Mouse (Mus musculus): Measurements from ENCODE around the gene Prkar1b. TPM values are rescaled to one million over a fixed set of nuclear protein-coding genes. Genes with fewer than 3 reads are reported as not detected.

Gene Prkar1b
- total RNA-seq, 2 experiments from 2014 or later: 20.2 to 52.4 TPM

DNA sequence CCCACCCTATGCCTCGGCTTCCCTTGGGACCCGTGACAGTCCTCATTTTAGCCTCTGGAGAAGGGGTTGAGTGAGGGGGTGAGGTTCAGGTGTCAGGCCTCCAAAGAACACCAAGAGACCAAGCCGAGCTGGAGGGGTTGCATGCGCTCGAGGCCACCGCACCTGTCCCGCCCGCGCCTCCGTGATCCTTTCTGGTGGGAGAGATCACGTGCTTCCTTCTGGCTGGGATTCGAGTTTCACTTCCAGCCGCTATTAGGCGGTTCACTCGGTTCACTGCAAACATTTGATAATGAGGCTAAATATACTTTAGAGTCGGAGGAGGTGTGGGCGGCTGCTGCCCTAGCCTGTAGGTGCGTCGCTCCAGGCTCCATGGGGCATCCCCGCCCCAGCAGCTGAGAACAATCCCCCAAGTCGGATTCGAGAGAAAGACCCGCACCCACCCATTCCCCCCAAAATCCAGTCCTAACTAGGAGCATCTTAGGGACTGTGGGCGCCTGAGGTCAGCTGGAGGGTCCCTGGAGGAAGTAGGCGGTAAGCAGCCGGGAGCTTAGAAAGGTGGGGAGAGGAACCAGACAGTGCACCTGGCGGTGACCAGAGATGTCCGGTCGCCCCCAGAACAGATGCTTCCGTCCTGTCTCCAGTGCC lies 151.7 kb downstream of the Prkar1b start:
- DNase-seq: peak; percentile 50 to 57

DNA sequence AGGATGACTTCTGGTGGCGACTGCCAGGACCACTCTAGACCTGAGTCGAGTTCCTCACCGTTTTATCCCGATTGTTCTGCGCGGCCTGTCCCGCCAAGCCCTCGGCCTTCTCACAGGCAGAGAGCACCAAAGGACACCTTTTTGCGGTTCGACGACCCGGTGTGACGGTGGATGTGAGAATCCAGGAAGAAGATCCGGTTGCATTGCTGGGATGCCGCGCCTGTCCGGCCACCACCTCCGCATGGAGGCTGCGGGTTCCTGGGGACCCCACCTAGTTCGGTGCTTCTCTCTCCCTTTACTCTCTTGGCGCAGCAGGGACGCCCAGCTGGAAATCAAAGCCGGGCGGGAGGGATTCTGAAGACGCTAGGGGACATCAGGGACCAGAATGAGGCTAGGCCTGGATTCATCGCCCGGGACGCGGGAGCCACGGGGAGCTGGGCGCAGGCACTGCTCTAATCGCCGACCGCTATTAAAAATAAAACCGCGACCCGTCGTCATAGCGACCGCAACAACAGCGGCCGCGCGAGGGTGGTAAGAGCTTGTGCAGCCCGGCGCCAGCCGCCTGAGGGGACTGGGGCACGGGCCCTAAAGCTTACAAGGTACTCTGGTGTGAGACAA lies 152.5 kb downstream of the Prkar1b start, which contains the start of gene Pdgfa:
Gene Pdgfa (minus strand): TSS at position 200 of the 618 bp plus-strand sequence.
- DNase-seq: peak; percentile 78 to 82

DNA sequence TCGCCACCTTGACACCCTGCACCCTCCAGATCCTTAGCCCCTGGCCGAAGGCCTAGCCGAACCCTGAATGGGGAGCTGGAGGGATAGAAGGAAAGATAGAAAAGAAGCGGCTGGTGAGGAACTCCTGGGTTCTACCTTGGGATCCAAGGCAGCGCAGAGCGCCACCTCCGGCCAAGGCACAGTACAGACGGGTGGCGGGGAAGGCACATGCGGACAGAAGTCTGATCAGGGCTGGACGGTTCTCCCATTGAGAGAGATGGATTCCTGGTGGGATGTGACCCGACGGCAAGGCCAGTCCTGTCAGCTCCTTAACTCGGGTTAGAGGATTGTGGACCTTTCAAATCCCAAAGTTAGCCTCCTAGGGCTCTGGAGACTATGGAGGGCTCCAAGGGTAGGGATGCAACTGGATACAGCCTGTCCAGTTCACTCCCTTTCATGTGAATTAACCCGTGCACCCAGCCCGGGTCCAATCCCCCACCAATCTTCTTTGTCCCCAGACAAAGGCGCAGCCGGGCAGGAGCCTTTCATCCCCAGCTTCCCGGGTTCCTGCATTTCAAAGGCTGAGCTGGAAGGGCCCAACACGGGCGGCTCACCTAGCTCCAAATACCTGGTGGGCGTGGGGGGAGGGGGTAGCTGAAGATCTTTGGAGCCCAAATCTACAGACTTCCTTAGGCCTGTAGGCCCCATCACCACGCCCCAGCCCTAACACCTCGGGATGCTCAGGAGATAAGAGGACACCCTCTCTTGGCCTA lies 153.3 kb downstream of the Prkar1b start:
- DNase-seq: peak; percentile 60 to 74

DNA sequence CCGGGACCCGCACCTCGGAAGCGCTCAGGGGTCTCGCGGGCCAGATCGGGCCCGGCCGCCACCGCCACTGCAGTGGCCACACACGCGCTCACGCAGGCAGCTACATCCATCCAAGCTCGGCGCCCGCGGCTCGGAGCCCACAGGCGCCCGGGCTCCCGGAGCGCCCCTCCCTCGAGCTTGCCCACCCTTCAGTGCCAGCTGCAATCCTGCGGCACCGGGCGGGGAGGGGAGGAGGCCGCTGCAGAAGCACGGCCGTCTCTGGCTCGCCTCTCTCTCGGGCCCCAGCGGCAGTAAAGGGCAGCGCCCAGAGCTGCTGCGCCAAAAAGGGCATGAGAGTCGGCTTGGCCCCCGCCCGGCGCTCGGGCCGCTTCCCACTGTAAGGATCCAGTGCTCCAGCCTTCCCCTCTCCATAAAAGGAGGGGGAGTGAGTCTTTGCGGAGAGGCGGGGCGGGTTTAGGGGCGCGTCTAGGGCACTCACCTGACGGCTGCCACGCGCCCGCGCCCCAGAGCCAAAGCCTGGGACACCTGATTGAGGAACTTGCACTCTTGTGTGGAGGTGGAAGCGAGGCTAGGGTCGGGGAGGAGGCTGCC lies 154.0 kb downstream of the Prkar1b start:
- peak; percentile 84 to 86 for DNase-seq

DNA sequence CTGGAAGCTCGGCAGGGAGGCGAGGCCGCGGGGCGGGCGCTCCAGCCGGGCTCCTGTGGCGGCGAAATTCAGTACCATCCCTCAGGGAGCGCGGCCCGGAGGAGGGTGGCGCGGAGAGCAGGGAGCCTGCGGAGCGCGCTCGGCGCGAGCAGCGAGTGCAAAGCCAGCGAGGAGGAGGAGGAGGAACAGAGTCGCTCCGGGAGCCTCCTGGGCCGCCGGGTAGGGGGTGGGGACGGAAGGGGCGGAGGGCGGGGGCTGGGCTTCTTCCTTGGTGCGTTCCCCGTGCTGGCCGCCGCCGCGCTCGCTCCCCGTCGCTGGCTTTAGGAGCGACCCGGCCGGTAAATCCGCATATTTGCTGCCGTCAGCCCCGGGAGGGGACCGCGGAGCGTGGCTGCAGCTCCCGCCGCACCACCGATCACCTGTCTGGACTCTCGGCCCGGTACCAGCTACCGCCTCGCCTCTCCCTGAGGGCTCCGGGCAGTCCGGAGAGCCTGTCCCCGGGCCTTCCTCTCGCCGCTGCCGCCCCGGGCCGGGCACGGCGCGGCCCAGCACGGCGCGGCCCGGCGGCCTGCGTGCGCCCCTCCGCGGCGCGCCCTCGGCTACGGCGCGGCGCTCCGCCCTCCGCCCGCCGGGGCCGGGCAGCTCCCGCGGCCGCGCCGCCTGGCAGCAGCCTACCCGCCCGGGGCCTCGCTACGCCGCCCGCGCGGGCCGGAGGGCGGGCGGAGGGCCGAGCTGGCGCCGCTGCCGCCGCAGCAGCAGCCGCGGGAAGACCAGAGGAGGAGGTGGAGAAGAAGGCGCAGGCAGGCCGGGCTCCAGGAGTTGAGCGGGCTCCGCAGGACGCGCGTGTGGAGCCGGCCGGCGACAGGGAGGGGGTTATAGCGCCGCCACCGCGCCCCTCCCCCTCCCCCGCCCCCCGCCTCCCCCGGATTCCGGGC lies 154.7 kb downstream of the Prkar1b start:
- peak; percentile 89 to 93 for DNase-seq

DNA sequence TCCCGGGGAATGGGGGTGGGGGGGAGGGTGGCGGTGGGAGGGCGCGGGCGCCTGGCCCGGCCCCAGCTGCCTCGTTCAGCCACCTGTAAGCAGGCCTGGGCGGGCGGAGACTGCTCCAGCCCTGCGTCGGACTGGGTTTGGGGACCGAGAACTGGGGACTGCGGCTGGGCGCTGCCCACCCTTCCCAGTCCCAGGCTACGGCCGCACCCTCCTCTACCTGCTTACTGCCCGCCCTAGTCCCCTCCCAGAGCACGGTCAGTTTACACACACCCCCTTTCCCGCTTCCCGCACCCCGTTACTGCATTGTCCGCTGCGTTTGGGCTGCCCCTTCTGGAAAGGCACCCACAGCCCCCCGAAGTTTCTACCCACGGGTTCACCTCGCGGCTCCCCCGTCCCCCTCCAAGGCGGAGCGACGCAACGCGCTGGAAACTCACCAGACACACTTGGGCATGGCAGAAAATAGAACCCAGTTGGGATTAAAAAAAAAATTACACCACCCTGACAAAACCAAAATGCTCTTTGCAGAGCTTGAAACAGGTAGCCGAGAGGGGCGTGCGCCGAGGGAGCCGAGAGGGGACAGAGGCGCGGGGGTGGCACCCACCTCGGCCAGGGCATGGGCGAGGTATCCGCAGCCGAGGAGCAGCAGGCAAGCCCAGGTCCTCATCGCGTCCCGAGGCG lies 155.6 kb downstream of the Prkar1b start:
- DNase-seq: peak; percentile 49 to 64

DNA sequence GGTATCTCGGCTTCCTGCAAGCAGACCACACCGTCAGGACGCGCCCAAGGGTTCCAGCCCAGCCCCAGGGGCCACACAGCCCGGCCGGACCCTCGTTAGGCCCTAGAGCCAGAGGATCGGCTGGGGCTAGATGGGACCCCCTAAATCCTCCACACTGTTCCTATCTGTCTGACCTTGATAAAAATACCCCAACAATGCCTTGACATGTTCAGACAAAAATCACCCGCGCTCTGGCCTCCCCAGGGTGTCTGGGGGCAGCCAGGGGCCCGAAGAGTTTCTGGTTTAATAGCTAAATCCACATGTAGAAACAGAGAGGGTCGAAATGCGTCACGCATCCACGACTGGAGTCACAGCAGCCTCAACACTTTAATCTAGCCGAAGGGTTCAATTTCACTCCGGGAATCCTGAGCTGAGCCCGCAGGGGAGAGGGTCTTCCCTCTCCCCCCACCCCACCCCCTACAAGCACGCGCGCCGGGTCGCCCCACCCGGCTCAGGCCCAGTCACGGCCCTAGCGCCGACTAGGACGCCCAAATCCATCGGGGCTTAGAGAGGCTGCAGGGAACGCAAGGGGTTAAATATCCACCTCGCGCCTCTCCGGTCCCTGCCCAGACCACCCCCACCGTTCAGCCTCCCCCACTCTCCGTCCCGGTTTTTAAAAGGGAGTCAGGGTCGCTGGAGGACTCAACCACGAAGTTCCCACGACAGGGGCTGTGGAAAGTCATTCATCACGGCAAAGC lies 156.3 kb downstream of the Prkar1b start:
- peak in 1 of 2 experiments; percentile 36 for DNase-seq

DNA sequence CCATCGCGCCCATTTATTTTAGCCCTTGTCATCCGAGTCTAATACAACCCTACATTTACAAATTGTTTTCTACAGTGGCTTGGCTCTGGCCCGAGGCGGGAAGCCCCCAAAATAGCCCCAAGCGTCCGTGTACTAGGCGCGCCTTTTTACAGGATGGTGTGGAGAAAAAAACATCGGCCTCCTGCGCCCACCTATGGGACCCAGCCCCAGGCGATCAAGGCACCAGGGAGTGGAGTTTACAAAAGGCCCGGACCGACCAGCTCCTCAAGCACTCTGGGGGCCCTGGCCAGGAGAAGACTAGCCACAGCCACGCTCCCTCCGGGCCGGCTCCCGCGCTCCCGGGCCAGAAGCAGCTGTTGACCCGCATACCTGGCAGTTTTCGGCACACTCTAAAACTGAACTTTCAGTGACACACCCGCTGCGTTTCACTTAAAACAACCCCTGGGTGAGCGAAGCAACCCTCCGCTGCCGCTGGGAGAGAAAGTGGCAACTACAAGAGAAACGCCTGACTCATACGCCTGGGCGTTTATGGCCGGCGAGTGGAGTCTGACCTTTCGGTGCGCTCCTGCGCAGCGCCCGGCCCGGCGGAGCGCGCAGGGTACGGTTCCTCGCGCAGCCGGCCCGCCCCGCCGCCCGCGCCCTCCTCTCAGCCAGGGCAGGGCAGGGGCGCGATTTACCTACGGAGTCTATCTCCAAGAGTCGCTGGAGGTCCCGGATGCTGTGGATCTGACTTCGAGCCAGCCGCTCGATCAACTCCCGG lies 157.0 kb downstream of the Prkar1b start:
- peak; percentile 76 to 79 for DNase-seq

DNA sequence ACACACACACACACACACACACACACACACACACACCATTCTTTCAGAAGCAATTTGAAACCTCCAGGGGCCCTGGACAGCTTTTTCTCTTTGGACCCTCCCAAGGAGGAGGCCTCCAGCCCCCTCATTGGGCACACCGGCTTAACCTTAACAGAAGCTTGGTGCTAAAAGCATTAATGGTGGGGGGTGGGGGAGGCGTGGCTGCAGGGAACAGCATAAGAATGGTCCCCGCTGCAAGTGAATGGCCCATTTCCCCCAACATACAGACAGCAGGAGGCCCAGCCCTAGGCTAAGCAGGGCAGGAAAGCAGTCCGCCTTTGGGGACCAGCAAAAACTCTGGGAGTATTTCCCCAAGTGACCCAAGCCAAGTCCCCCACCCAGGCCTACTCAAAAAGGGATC lies 158.1 kb downstream of the Prkar1b start:
- DNase-seq: no peak

DNA sequence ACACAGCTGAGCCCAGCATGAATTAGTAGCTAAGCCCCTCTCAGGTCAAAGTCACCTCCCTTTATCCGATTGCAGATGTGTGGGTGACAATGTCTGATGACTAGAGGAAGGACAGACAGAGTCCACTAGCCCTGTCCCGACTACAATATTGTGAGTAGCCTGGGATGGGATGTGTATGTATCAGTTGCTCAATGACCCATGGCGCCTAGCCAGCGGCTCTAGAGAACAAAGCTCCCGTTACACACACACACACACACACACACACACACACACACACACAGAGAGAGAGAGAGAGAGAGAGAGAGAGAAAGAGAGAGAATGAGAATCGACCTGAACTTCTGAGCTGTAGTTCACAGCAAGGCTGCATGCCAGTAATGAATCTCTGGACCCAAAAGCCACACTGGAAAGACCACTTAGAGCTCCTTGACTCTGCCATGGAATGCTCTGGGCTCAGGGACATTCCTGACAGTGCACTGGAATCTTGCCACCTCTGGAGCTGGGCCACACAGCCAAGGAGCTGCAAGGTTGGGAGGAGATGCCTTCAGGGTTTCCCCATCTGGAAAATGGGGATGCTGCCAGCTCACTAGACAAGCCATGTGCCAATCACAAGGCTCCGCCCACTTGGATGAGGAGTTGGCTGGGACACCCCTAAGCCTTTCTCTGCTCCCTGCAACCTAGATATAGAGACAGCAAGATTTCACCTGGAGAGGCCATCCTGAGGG lies 159.0 kb downstream of the Prkar1b start:
- peak; percentile 66 to 79 for DNase-seq

DNA sequence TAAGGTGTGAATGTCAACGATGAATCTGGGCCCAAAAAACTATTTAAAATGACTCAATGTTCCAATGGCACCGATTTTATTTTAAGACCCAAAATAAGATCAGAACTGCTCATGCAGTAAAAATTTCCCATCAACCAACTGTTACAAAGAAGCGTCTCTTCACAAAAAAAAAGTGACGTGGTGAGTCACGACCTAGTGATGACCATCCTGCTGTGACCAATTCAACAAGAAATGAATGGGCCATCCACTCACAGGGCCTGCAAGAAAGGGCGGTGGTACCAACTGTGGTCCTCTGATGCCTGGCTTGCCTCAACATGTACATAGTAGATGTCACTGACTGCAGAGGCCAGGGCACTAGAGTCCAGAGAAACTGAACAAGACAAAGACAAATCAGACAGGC lies 160.2 kb downstream of the Prkar1b start:
- DNase-seq: peak in 1 of 2 experiments; percentile 19

DNA sequence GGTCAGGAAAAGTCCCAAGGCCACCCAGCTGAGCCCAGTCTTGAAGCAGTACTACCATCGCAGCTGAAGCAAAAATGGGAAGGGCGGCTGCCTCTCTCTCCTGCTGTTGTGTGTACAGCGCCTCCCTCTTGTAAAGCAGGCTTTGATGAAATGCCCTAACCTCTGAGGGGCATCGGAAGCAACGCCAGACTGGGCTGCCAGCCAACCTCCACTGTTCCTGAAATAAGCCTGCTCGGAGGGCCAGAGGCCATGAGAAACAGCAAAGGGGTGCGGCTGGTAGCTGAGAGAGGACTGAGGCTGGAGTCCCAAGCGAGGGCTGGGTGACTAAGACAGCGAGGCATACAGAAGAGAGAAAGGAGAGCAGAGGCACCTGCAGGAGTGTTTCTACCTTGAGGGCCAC lies 161.0 kb downstream of the Prkar1b start:
- DNase-seq: peak; percentile 82 to 87

DNA sequence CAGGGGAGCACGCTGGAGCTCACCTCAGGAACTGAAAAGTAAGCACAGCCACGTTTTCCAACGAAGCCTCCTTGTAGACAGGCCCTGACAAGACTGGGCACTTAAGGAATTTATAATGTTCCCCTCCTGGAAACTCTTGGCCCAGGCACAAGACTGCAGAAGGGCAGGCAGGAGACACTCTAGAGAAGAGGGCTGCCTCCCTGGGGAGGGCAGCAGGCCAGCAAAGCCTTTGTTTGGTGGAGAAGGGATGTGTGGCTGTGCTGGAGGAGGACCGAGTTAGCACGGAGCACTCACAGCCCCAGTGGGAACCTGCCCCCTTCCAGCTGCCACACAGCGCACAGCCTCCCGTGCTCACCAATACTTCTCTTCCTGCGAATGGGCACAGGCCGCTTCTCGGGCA lies 161.8 kb downstream of the Prkar1b start:
- no peak for DNase-seq

DNA sequence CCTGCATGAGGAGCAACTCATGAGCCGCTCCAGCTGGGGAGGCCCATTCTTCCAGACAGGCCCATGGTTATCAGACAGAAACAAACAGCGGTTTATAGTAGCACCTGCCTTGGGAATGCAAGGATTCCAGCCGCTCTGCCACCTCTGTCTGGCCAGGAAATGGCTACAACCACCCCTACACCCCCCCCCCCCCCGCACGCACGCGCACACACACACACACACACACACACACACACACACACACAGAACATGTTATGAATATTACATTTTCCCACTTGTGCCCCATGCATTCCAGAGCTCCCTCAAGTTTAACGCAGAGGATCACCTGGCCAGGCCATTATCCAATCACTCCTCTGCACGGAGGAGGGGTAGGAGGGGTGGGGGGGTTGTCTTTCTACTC lies 167.9 kb downstream of the Prkar1b start:
- no peak for DNase-seq

DNA sequence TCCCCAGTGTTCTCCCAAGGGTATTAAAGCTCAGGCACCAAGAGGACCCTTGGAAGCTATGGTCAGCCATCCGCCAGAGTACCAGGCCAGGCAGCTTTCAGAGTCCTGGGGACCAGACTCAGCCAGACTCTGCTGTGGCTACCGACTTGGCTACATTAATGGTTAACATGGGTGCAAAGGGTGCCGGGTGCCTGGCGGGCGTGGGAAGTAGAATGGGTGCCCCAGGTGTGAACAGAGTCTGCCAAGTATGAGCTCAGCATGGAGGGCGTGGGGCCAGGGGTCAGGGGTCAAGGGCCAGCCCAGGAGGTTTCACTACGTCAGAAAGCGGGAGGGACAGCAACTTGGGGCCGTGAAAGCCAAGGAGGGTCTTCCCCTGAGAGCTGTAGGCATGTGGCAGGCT lies 169.2 kb downstream of the Prkar1b start:
- DNase-seq: no peak

DNA sequence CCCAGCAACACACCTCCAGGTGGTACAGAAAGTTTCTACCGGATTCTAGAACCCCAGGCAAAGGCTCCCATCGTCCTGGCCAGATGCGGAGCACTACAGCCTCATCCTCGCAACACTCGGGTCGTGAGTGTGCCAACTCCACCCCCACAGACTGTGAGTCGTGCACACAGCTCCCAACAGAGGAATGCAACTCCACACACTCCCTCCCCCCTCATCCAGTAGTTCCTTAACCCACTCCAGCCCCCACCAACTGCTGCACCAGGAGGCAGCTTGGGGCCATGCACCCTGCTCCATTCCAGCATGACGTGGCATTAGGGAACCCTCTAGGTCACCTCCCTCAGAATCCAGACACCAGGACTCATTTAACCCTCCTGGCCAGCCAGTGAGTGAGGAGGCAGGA lies 170.0 kb downstream of the Prkar1b start:
- no peak for DNase-seq

DNA sequence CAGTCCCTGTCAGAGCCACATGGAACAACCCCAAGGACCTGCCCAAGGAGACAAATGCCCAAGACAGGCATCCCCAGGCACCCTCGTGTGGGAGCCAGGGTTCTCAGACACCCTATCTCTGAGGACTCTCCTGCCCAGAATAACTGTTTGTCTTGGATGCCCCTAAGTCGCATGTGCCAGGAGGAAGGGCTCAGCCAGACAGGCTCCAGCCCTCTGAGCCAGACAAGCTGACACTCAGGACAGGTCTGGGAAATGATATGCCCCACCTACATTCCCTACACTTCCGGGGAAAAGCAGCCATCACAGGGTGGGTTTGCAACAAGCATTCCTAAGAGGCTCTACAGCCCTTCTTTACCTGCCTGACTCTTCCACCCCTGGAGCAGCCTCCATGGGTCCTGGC lies 172.0 kb downstream of the Prkar1b start:
- DNase-seq: no peak

DNA sequence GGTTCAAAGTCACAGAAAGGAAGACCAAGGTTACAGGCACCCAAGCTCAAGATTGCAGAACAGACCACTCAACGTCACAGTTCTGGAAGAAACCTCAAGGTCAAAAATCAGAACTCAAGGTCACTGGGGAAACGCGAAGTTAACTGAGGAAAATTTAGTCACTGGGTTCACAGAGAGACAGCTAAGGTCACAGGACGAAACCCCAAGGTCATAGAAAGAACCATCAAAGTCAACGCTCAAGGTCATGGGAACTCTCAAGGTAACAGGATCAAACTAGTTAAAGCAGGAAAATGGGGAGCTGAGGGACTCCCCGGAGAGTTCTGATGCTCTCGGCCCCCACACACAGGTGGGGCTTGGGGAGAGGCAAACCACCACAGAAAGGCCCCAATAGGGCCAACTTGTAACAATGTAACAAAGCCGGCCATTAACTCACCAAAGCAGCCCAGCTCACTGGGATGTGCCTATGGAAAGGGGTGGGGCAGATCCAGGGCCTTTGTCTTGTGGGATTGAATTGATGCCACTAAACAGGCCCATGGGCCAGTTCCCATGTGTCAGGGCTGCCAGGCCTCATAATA lies 174.8 kb downstream of the Prkar1b start:
- DNase-seq: no peak

DNA sequence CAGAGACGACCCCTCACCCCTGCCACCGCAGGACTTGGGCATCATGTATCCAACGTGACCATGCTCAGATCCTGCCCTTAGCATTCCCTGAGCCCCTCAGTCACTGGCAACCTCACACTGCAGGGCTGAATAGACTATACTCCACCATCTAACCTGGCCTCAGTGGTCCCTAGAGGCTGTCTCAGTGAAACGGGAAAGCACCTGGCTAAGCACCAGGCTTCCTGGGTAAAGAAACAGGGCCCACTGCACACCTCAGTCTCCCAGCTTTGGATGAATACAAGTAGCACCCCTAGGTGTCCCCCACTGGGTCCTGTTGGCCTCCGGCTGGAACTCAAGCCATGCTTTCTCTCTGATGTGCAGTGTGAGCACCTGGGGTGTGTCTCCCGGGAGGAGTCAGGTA lies 176.3 kb downstream of the Prkar1b start:
- DNase-seq: no peak
